Mouse (Mus musculus): Measurements from ENCODE around the gene Erbb4.

Erbb4 gene

DNA sequence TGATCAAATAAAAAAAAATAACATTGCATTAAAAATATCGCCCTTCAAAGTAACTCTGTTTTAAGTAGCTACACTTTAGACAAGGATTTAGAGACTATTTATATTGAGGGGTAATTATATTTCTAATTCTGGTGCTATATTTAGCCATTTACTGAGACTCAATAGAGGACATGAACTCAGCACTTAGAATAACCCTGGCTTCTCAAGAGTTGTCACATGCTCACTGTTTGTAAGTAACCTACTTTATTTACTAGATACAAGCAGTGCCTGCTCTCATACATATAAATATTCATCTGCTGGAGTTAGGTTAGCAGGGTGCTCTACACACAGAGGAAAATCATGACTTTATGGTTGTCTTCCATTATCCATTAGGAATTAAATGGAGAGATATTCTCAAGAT, 604.0 kb downstream of the Erbb4 start:
- DNase-seq (ENCODE audit: low spot score) = no peak

DNA sequence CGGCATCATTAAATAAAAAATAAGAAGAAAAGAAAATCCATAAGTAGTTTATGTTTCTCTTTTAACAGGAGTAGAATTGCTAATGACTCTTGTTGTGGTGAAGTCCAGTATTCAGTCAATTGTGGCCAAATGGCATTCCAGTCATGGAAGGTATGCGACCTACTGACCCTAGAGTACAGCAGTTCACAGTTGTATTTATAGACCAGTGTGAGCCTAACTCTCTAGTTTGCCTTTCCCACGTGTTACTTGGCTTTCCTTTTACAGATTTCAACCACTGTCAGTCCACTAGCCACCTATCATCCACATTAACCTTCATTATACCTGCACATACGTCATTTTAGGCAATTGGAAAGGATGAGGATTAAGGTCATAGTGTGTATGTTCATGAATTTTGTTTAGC, 606.3 kb downstream of the Erbb4 start:
- DNase-seq (ENCODE audit: low spot score) = no peak

DNA sequence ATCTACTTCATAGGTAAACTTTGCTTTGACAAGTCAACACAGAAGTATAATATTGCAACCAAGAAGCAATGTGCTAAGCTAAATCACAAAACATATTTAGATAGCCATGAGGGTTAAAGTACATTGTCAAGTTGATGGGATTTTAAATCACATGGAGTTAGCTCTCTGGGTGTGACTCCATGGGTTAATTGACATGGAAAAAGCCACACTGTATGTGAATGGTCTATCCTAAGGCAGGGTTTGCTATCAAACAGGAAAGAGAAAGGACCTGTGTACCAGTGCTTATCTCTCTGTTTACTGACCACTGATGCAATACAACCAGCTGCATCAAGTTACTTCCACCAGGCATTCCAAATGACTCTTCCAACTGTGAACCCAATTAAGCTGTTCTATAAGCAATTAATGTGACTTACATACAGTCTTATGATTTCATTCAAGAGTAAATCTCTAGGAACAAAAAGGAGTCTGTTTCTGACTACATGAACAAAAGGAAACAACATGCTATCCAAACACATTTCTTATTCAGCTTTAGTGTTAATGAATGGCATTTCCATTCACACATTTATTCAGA, 641.4 kb downstream of the Erbb4 start:
- no peak for DNase-seq (ENCODE audit: low spot score)

GRCm38 (mm10) chr1:68451274-68451673, 656.6 kb downstream of the Erbb4 start:
- no peak for DNase-seq (ENCODE audit: low spot score)

GRCm38 (mm10) chr1:68424336-68424983, 683.4 kb downstream of the Erbb4 start:
- DNase-seq (ENCODE audit: low spot score) = no peak

DNA sequence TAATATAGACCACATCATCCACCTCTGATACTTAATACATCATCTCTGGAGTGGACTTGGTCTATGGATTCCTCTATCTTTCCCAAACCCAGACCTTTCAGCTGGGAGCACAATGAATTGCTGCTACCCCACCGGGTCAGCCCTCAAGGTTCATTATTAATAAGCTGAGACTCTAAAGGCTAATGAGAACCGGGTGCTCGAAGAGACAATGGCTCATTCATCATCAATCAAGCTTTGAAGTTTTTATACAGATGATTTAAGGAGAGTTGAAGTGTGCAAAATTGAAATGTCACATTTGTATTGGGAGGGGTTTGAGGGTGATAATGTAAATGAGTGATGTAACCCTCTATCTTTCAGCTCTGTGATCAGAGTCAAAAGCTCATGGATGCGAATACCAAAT, 706.7 kb downstream of the Erbb4 start:
- no peak for DNase-seq (ENCODE audit: low spot score)

GRCm38 (mm10) chr1:68371531-68371930, 736.3 kb downstream of the Erbb4 start:
- no peak for DNase-seq (ENCODE audit: low spot score)

DNA sequence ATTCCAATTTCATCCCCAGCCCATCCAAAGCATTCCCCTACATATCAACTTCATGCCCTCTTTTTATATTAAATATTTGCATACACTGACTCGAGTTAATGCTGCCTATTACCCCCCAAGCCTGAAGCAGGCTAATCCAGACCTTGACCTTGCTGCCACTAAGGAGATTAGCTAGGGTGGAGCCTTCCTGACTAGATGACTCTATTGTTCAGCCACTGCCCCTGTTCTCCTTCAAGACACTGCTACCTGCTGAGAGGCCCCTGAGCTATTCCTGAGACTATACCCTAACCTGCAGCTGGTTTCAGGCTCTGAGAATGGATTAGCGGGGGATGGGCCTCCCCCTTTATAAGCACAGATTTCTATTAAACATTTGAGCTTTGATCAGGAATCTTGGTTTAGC, 774.1 kb downstream of the Erbb4 start:
- DNase-seq (ENCODE audit: low spot score) = no peak

GRCm38 (mm10) chr1:68305813-68306212, 802.0 kb downstream of the Erbb4 start:
- DNase-seq (ENCODE audit: low spot score) = no peak

DNA sequence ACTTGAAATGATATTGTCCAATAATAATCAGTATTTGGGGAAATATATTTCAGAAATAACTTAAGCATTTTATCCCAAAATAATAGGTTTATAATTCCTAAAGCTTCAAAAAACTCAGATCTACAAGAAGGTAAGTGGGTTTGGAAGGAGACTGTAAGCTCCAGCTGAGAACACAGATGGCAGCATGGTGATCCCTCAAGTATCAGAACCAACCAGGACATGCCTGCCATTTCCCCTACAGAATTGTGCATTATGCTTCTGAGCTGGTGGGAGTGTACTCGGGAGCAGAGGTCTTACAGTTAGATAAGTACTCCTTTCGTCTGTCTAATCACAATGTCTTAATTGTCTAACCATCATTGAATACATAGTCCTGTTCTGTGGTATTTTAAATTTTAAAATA, 823.4 kb downstream of the Erbb4 start:
- no peak for DNase-seq (ENCODE audit: low spot score)

GRCm38 (mm10) chr1:68275819-68276218, 832.0 kb downstream of the Erbb4 start:
- no peak for DNase-seq (ENCODE audit: low spot score)

DNA sequence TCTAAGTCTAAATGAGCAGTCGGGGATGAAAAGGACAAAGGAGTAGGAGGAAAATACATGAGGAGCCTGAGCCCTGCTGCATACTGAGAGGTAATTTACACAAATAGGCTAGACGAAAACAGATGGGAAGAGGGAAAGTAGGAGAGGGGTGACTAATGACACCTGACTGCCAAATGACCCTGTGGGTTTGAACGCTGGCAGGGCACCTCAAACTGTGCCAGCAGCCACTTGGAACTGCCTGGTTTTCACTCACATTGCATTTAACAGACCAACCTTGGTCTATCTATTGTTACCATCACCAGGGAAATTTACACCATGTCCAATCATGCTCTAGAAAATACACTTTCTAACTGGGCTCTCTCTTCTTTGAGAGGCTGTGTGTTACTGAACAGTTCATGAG, 929.3 kb downstream of the Erbb4 start:
- no peak for DNase-seq (ENCODE audit: low spot score)

GRCm38 (mm10) chr1:68155253-68155652, 952.6 kb downstream of the Erbb4 start:
- no peak for DNase-seq (ENCODE audit: low spot score)

DNA sequence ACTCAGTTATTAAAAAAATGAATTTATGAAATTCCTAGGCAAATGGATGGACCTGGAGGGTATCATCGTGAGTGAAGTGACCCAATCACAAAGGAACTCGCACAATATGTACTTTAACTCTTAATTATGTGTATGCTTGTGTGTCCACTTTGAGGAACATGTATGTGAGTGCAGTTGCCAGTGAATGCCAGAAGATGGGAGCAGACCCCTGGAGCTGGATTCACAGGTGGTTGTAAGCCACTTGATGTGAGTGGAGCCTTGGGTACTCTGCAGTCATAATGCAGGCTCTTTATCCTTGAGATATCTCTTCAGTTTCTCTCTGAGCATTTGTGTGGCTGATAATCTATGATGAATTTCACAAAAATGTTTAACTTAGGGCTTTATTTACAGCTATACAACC, 957.3 kb downstream of the Erbb4 start:
- no peak for DNase-seq (ENCODE audit: low spot score)

DNA sequence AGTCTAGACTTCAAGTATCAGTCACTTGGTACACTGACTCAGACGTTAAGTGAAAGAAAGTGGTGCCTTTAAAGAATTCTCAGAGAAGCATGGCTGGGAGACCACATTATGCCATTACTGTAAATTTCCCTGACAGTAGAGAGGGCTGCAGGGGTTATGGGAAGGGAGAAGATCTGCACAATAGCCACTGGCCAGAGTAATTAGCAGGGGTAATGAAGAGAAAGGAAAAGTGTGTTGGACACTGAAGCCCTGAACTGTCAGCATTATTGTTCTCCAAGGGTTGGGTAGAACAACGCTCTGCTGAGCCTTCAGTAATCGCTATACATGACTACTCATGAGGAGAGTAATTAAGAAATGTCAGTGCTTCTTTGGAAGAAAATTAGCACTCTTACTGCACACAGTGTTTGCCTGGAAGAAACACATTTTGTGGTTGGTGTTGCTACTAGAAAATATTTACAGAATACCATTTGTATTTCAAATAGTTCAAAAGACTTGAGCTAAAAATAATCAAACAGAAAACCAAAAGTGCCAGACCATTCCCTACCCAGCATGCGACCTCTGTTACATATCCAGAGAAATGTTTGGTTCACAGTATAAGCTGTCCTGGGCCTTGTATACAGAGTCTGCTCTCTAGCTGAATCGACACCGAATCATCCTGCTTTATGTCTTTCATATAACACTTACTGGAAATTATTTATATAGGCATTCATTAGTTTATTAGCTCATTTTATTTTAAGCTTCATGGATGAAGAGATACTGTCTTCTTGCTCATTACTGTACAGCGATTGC, 965.1 kb downstream of the Erbb4 start:
- DNase-seq (ENCODE audit: low spot score) = no peak

DNA sequence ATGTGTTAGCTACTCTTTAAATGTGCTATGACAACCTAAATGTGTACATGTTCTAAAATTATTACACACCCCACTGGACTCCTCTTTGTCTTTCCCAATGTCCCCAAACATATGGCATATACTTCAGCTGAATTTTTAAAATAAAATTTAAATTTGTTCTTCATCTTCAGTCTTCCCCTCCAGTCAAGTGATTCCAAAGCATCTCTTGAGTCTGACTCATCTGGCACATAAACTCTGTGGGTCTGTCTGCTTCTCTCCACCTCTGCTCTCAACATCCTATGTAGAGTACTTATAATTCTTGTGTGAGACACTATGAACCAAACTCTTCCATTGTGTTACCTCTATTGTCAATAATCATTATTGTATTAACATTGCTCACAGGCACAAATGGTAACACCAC, 972.9 kb downstream of the Erbb4 start:
- DNase-seq (ENCODE audit: low spot score) = no peak

GRCm38 (mm10) chr1:68134450-68134849, 973.4 kb downstream of the Erbb4 start:
- no peak for DNase-seq (ENCODE audit: low spot score)

GRCm38 (mm10) chr1:68123541-68123940, 984.3 kb downstream of the Erbb4 start:
- DNase-seq (ENCODE audit: low spot score) = no peak

DNA sequence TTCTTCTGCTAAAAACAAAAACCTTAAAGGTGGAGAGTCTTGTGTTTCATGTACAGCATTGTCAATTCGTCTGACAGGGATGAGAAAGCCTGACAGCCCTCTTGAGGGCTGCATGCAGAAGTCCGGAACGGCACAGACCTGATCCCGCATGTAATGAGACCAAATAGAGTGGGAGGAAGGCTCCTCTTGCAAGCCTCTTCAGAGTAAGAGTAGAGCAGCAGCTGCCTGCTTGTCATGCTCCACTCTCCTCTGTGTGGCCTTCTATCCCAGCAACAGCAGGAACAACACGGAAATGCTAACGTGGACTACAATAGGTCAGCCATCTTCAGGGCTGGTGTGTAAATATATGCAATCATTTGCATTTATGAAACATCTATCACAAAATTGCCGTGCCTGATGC, 987.5 kb downstream of the Erbb4 start:
- no peak for DNase-seq (ENCODE audit: low spot score)

GRCm38 (mm10) chr1:68115721-68116120, 992.1 kb downstream of the Erbb4 start:
- no peak for DNase-seq (ENCODE audit: low spot score)

DNA sequence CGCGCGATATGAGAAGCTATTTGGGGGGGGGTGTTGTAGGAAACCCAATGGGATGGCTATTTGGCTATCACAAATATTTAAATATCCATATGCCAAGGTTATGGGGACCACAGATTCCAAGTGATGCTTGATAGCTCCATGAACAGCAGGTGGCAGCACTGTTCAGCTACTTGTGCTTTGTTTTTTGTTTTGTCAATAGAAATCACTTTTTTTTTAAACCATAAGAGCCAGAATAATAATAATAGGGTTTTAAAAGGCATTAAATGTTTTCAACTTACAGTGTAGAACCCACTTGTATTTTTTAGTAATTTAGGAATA, 1001.4 kb downstream of the Erbb4 start:
- DNase-seq (ENCODE audit: low spot score) = no peak

DNA sequence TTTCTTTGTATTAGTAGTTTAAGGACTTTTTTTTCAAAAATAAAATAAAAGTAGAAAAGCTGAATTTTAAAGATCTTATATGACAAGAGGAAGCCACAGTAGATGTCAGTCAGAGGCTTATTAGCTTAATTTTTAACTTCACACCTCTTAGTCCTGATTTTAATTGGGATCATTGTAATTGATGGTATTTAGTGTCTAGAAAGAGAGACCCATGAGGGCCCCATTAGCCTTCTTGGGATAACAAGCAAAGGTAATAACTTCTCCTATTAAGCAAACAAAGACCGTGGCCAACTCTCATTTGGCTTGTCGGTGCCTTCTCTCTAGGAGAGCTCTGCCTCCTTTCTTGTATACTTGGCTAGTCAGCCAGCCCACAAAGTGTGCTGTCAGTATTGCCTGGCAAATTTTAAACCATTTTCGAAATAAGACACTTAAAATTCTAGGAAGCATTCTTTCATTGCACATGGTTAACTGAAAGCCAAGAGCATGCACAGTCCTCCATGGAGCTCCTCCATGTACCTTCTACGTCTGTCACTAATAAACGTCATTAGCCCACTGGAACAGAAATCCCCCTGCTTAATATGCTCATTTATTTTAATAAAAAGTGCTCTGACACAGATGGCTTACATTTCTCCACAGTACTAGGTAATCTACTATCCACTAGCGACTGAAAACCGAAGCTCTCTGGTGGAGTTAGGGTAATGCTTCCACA, 1001.9 kb downstream of the Erbb4 start:
- DNase-seq (ENCODE audit: low spot score) = no peak

- no peak for DNase-seq (ENCODE audit: low spot score)
Observed at GRCm38 (mm10) chr1:68089623-68090022, 1018.2 kb downstream of the Erbb4 start.

All from T-cell, adult 2 months (primary cell).